Mouse (Mus musculus): ENCODE measurements around the gene Skint10. TPM values are rescaled to one million over a fixed set of nuclear protein-coding genes. Genes with fewer than 3 reads are reported as not detected.

Skint10 gene
- polyA plus RNA-seq (2015; fragmentation: Illumina TruSeq; extraction: RNeasy Lipid Tissue Mini Kit (QIAGEN cat#74804); ENCODE audit: insufficient read depth, low replicate concordance), result not detected

DNA sequence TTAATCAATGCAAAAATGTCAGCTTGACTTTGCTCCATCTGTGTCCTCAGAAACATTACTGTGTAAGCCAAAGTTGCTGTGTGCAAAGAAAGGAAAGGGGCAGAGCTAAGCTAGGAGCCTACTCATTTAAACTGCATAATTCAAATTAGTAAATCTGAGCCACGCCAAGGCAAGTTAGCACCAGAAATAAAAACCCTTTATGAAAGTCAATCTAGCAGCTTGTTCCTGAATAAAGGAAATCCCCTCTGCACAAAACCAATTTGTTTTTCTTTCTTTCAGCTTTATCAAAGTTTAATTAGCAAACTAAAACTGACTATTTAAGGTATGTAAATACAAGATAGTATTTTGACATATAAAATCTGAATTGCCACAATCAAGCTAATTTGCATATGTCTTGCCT, at the start of gene Skint10:
Gene Skint10, minus strand, starts transcription at position 101 of the 400 bp plus-strand sequence.

Other genes starting within 250 kb of the Skint10 start
- not detected for gene Skint2, start 217.7 kb downstream of the Skint10 start, polyA plus RNA-seq (2015; fragmentation: Illumina TruSeq; extraction: RNeasy Lipid Tissue Mini Kit (QIAGEN cat#74804); ENCODE audit: insufficient read depth, low replicate concordance)

Data from spleen, adult 10 weeks (tissue).